Mouse (Mus musculus) activated CD4-positive, CD25-positive, alpha-beta regulatory T cell, adult 4 months (primary cell): ENCODE data around the gene Zbtb46. TPM values are rescaled to one million over a fixed set of nuclear protein-coding genes. Genes with fewer than 3 reads are reported as not detected.

Experiments used
- ATAC-seq: one replicate; pipeline ENCODE4 v1.8.0; 2017
- polyA plus RNA-seq, 2 experiments: library from polyadenylated mRNA; unstranded; fragments of 100-300 nt; shearing (Covaris generic); gene quantifications; one replicate each; pipeline ENCODE4 v1.2.1; 2017

Zbtb46 gene
- polyA plus RNA-seq, 2 experiments from 2014 or later, result 2.5 to 4.3 TPM

DNA sequence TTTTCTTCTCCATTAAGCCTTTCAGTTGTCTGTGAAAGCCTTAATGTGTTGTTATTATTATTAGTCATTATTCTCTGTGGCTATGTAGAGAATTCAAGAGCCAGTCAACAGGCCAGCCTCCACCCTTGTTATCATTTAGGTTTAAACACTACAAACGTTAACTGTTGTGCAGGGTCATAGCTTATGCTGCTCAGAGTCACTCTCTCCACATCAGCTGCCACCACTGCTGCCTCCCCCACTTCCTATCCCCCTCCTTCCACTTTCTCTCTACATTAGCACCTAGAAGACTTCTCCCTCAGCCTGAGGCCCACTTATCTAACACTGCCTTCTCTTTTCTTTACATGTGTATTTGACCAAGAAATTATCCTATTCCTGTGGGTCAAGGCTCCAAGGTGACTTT is 57.7 kb downstream of the Zbtb46 start:
- no peak for ATAC-seq

- ATAC-seq, result no peak
These were observed 61.9 kb downstream of the Zbtb46 start for GRCm38 (mm10) chr2:181397207-181397761.

- ATAC-seq, result no peak
These were observed 65.1 kb downstream of the Zbtb46 start for GRCm38 (mm10) chr2:181394086-181394485.

DNA sequence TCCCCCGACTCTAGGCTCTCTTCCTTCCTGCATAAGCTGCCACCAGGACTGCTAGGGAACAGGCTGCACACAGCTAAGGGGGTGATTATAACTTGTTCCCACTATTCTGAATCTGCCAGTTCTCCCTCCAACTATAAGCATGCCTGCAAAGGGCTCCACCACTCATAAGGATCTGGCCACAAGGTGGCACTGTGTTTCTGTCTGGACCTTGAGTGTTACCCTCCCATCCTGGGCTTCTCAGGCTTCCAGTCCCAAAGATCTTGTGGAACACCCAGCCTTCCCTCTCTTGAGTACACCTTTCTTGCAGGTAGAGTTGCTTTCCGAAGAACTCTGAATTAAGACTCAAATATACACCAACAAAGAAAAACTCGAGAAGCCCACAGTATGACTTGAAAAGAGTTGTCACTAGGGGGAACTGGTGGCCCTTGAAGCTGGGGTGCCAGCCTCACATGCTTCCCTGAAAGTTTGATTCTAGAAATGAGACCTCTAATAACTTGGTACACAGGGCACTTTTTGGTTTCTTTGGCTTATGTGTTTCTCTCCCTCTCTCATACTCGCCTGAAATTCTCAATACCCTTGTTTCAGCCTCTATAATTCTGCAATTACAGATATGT is 66.5 kb downstream of the Zbtb46 start:
- peak; percentile 76 for ATAC-seq

DNA sequence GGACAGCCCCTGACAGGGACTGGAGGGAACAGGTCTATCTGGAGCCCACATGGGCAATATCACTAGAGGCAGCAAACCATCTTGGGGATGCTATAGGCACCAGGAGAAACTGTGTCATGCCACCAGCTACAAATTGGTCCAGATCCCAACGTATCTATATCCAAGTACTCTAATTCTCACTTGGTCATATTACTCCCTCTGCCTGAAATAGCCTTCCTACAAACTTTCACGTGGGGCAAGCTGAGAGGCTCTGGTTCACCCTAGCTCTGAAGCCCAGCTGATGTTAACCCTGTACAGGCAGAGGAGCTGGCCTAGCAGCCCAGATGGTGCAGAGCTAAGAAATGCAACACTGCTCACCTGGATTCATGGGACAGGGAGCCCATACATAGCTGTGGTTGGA is 67.7 kb downstream of the Zbtb46 start:
- no peak for ATAC-seq

DNA sequence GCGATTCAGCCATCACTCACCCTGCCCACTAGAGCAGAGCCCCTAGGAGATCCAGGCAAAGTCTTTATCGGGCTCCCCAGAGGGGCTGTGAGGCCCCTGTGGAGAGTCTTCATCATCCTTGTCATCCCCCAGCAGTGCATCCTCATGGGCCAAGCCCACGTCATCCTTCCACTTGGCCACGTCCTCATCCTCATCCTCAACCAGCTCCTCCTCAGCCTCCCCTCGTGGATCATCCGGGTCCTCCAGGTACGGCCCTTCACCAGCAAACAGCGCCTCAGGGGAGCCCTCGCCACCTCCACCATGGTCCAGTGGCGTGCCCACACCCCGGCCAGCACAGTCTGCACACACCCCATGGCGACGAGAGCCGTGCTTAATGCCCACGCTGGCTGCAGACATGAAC is 68.2 kb downstream of the Zbtb46 start:
- no peak for ATAC-seq

- ATAC-seq, result no peak
These were observed 68.9 kb downstream of the Zbtb46 start for GRCm38 (mm10) chr2:181390136-181390870.

- no peak for ATAC-seq
These were observed 72.5 kb downstream of the Zbtb46 start for GRCm38 (mm10) chr2:181386663-181387210.

DNA sequence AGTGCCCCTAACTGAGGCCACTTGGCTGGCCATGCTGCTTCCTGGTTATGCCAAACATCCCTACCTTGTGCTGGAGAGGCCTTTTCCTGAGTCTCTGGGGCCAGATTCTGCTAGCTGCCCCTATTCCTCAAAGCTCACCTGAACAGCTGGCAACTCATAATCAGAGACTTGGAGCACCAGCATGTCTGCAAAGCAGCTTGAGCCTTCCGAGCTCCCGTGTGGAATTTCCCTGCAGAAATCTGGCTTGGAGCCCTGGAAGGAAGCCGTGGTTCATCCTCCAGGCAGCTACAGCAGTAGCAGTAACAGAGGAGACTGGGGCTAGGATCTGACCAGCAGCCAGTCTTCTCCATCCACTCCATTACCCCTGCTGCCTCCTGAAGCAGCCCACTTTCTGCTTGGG is 73.3 kb downstream of the Zbtb46 start:
- no peak for ATAC-seq

DNA sequence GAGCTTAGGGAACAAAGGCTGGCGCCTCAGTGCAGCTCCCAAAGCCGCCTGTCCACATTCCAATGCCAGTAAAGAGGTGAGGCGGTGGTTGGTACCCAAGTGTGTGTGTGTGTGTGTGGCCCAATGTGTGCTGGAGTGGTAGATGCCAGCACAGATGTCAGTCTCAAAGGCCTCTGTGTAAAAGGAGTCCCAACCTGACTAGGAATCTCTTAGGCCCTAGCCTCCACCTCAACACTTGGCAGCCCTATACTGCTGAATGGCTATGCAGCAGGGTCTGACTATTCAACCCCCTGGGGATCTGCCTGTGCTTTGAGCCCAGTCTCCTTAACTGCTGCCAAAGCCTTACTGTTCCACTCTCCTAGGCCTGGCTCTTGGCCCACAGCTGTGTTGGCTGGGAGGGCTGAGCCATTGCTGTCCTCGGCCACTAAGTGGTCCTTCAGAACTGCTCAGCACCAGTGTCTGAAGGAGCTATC is 74.3 kb downstream of the Zbtb46 start:
- ATAC-seq, result no peak

DNA sequence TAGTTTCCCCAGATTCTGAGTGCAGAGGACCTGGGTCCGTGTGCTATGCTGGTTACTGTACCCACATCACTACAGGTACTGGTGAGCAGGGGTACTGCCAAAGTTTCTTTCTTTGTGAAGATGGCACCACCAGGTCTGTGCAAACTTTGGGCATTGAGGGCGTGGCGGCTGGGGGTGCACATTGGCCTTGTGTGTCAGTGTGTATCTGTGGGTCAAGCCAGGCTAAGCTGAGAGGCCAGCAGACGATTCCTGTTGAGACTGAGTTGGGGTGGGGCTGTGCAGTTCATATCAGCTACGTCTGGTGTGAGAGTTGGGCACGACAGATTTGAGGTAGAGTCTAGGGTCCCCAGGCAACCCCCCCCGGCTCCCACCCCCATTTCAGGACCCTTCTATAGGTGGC is 74.8 kb downstream of the Zbtb46 start:
- ATAC-seq, result no peak

- peak; percentile 54 for ATAC-seq
These were observed 77.5 kb downstream of the Zbtb46 start for GRCm38 (mm10) chr2:181381631-181382306.

GRCm38 (mm10) chr2:181381107-181381506 is 78.1 kb downstream of the Zbtb46 start:
- peak; percentile 83 for ATAC-seq

DNA sequence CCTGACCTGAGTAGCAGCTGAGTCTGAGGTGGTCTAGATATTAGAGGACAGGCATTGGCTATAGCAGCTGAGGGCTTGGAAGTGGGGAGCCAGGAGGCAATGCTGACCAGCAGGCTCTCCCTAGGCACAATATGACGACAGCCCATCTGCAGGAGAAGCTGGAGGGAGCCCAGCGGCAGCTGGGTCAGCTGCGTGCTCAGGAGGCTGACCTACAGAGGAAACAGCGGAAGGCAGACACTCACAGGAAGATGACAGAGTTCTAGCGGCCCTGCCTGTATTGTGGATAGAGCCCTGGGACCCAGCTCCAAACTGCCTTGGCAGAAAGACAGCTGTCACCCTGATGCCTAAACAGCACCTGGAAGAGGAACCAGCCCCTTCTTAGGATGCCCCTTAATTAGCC is 79.0 kb downstream of the Zbtb46 start:
- no peak for ATAC-seq

DNA sequence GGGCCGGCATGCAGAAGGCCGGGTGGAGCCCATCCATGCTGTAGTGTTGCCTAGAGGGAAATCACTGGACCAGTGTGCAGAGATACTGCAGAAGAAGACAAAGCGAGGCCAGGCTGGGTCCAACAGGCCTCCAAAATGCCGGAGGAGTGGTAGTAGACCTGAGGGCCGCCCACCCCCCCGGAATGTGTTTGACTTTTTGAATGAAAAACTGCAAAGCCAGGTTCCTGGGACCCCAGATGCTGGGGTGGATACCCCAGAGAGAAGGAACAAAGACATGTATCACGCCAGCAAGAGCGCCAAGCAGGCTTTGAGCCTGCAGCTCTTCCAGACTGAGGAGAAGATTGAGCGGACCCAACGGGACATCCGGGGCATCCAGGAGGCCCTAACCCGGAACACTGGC is 79.4 kb downstream of the Zbtb46 start, which contains the start of gene Lime1:
TSS of gene Lime1 (plus strand) at position 301 of the 400 bp plus-strand sequence.
- no peak for ATAC-seq

DNA sequence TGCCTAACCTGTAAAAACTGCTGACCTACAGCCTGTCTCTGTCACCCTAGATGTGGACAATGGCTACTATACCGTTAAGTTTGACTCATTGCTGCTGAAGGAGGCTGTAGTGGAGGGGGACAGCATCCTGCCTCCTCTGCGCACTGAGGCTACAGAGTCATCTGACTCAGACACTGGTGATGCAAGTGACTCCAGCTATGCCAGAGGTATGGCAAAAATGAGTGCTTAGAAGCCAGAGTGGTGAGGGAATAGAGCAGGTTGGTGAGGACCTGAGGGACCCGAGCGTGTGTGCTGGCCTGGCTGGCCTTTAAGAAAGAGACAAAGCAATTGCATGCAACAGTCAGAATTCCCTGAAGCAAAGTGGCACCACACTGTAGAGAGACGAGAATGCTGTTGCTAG is 80.5 kb downstream of the Zbtb46 start:
- no peak for ATAC-seq

GRCm38 (mm10) chr2:181377230-181377629 is 82.0 kb downstream of the Zbtb46 start:
- peak; percentile 54 for ATAC-seq

DNA sequence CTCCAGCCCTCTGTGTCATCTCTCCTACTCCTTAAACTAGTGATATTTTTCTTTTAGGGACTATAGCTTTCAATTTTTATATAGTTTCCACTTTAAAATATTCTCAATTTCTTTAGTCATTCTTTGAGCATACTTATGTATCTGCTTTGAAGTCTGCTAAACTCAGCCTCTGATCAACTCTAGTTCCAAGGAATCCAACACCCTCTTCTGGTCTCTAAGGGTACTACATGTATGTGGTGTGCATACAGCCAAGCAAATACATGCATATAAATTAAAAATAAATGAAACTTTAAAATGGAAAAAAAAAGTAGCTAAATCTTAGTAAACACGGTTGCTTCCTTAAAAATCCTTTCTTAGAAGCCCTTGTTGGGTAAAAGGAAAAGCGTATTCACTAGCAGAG is 83.4 kb downstream of the Zbtb46 start:
- ATAC-seq, result peak; percentile 44

DNA sequence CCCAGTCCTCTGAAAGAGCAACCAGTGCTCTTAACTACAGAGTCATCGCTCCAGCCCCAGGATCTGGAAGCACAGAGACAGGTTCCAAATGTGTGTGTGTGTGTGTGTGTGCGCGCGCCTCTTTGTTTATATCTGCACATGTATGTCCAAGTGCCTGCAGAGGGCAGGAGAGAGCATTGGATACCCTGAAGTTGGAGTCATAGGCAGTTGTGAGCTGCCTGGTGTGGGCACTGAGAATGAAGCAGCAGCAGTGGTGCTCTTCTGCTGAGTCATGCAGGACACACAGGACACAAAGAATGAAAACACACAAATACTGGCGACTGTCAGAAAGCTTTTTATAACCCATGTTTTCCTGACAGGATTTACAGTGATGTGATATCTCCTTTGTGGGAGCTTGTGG is 89.2 kb downstream of the Zbtb46 start:
- no peak for ATAC-seq

GRCm38 (mm10) chr2:181365655-181366075 is 93.6 kb downstream of the Zbtb46 start:
- ATAC-seq, result peak; percentile 20

DNA sequence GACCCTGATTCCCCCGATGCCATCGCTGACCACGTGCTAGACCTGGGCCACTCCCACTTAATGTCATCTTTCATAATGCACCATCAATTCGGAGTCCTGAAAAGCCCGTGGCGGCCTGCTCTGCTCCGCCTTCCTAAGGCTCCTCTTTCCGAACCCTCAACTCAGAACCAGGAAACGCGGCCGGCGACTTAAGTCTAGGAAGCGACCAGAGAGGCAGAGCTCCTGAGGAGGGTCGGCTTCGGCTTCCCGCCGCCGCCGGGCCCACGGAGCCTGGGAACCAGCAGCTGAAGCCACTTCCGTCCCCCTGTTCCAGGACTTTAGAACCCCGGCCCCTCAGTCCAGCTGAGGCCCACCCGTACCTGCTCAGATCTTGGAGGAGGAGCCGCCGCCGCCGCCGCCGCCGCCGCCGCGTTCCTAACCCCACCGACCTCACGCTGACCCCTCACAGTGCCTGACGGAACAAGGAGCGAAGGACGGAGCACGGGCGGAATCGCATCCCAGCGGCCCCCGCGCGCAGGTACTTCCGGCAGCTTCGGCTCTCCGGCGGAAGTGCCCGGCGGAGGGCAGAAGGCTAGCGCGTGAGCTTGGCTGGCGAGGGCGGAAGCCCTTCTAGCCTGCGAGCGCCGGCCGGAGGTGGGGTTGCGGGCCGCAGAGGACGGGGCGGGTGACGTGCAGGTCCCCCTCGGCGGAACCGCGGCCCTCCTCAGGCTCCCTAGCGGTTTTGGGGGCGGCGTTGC is 94.2 kb downstream of the Zbtb46 start, which contains the start of the genes Zgpat and Arfrp1:
TSS of gene Zgpat (plus strand) at position 69 of the 737 bp plus-strand sequence.
TSS of gene Arfrp1 (minus strand) at position 545 of the 737 bp plus-strand sequence.
- ATAC-seq, result peak; percentile 85

DNA sequence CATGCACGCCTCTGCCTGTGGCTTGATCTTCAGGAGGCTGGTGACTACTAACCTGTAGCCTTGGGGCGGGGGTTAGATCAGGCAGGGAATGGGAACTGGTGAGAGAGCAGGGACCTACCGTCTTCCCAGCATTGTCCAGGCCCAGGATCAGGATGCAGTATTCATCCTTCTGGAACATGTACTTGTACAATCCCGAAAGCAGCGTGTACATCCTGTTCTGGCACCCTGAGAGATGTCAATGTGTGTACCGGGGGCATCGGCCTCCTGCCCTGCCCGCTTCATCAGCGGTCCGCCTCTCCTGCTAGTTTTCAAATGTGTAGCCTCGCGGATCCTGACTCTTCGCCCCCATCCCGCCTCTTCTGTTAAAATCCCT is 94.8 kb downstream of the Zbtb46 start:
- ATAC-seq, result peak; percentile 3
